Mouse (Mus musculus) bone marrow, adult 2 months (tissue): Measurements from ENCODE around the gene Nkd2.

Experiments used
- CTCF ChIP-seq: fragments of 200-500 bp; IDR thresholded peaks from 2 replicates; pipeline ENCODE4 v1.5.1; 2011; ENCODE audit warnings: low read length, control low read depth; ENCODE audit not compliant: control insufficient read depth, insufficient read depth
- POLR2A ChIP-seq: fragments of 200-500 bp; IDR thresholded peaks from 2 replicates; pipeline ENCODE4 v1.6.1; 2011; ENCODE audit warnings: low read depth, mild to moderate bottlenecking, control low read depth, low read length, borderline replicate concordance; ENCODE audit not compliant: control insufficient read depth

GRCm38 (mm10) chr13:73773519-73774205 is 73.8 kb downstream of the Nkd2 start:
- no peak for TF ChIP-seq POLR2A
- no peak for TF ChIP-seq CTCF
